Mouse (Mus musculus): ENCODE results near the gene Pde8a. TPM values are rescaled to one million over a fixed set of nuclear protein-coding genes. Genes with fewer than 3 reads are reported as not detected.
"Not testable (repeated sequence)": the region's sequence is repeated elsewhere in the genome, so short reads cannot be mapped to it uniquely, and the experiment has no call there.

Gene Pde8a
- polyA plus RNA-seq, 1 experiment from 2014 or later: 4.2 TPM

GRCm38 (mm10) chr7:81186036-81186435 is 27.4 kb upstream of the Pde8a start:
- H3K4me1 ChIP-seq; H3K9ac ChIP-seq; H3K4me3 ChIP-seq; H3K4me2 ChIP-seq (replicated peaks); H3K27me3 ChIP-seq; H3K9me3 ChIP-seq (replicated peaks); ATAC-seq (ENCODE audit: low FRiP score); H3K36me3 ChIP-seq; H3K27ac ChIP-seq: not testable (repeated sequence)

GRCm38 (mm10) chr7:81189180-81189579 is 24.2 kb upstream of the Pde8a start:
- WGBS: 79% methylated on average over 9 of the region's 9 CpGs
- Histone ChIP-seq H3K4me2 (replicated peaks) (no peak overlapping the region), H3K9ac (no peak overlapping the region), H3K36me3 (no peaks in the 10 kb centered on the region), H3K4me3 (no peak overlapping the region), H3K27ac (no peak overlapping the region), H3K9me3 (replicated peaks) (no peaks in the 10 kb centered on the region), H3K4me1 (no peaks in the 10 kb centered on the region), H3K27me3 (no peaks in the 10 kb centered on the region)
- ATAC-seq (ENCODE audit: low FRiP score): no peak

- Histone ChIP-seq H3K27ac (no peak overlapping the region), H3K4me3 (no peak overlapping the region), H3K9me3 (replicated peaks) (no peaks in the 10 kb centered on the region), H3K9ac (no peak overlapping the region), H3K4me1 (peaks cover 9% of the 10 kb centered on the region), H3K36me3 (no peaks in the 10 kb centered on the region), H3K4me2 (replicated peaks) (no peak overlapping the region), H3K27me3 (no peaks in the 10 kb centered on the region)
- no peak for ATAC-seq (ENCODE audit: low FRiP score)
- WGBS: 66% methylated on average over 4 of the region's 4 CpGs
Measured at GRCm38 (mm10) chr7:81195509-81195908, 17.9 kb upstream of the Pde8a start.

- H3K4me2 ChIP-seq (replicated peaks): no peak overlapping the region
- peaks cover 9% of the 10 kb centered on the region for H3K4me1 ChIP-seq
- no peaks in the 10 kb centered on the region for H3K9me3 ChIP-seq (replicated peaks)
- ATAC-seq (ENCODE audit: low FRiP score): no peak
- H3K27ac ChIP-seq: no peak overlapping the region
- no peak overlapping the region for H3K9ac ChIP-seq
- H3K27me3 ChIP-seq: no peaks in the 10 kb centered on the region
- H3K4me3 ChIP-seq: no peak overlapping the region
- WGBS: 76% methylated on average over 3 of the region's 3 CpGs
- no peaks in the 10 kb centered on the region for H3K36me3 ChIP-seq
Measured at GRCm38 (mm10) chr7:81196796-81197195, 16.6 kb upstream of the Pde8a start.

GRCm38 (mm10) chr7:81198538-81198937 is 14.9 kb upstream of the Pde8a start:
- Histone ChIP-seq H3K4me1 (peaks cover 14% of the 10 kb centered on the region), H3K36me3 (no peaks in the 10 kb centered on the region), H3K4me3 (no peak overlapping the region), H3K4me2 (replicated peaks) (no peak overlapping the region), H3K9me3 (replicated peaks) (no peaks in the 10 kb centered on the region), H3K9ac (no peak overlapping the region), H3K27me3 (no peaks in the 10 kb centered on the region), H3K27ac (no peak overlapping the region)
- no peak for ATAC-seq (ENCODE audit: low FRiP score)
- 36% methylated on average over 4 of the region's 4 CpGs for WGBS

GRCm38 (mm10) chr7:81199109-81199508 is 14.3 kb upstream of the Pde8a start:
- Histone ChIP-seq H3K27me3 (no peaks in the 10 kb centered on the region), H3K27ac (no peak overlapping the region), H3K4me1 (peaks cover 14% of the 10 kb centered on the region), H3K9ac (no peak overlapping the region), H3K4me3 (no peak overlapping the region), H3K36me3 (no peaks in the 10 kb centered on the region), H3K4me2 (replicated peaks) (no peak overlapping the region), H3K9me3 (replicated peaks) (no peaks in the 10 kb centered on the region)
- ATAC-seq (ENCODE audit: low FRiP score): no peak
- 61% methylated on average over 5 of the region's 5 CpGs for WGBS

- 61% methylated on average over 4 of the region's 4 CpGs for WGBS
- Histone ChIP-seq H3K27me3 (no peaks in the 10 kb centered on the region), H3K27ac (no peak overlapping the region), H3K4me2 (replicated peaks) (no peak overlapping the region), H3K9ac (no peak overlapping the region), H3K4me3 (no peak overlapping the region), H3K4me1 (peaks cover 14% of the 10 kb centered on the region), H3K9me3 (replicated peaks) (no peaks in the 10 kb centered on the region), H3K36me3 (no peaks in the 10 kb centered on the region)
- no peak for ATAC-seq (ENCODE audit: low FRiP score)
Measured at GRCm38 (mm10) chr7:81199757-81200156, 13.6 kb upstream of the Pde8a start.

- no peaks in the 10 kb centered on the region for H3K9me3 ChIP-seq (replicated peaks)
- no peaks in the 10 kb centered on the region for H3K27me3 ChIP-seq
- no peak overlapping the region for H3K9ac ChIP-seq
- H3K36me3 ChIP-seq: no peaks in the 10 kb centered on the region
- no peak for ATAC-seq (ENCODE audit: low FRiP score)
- 58% methylated on average over 5 of the region's 5 CpGs for WGBS
- no peak overlapping the region for H3K4me3 ChIP-seq
- H3K4me2 ChIP-seq (replicated peaks): no peak overlapping the region
- no peak overlapping the region for H3K27ac ChIP-seq
- peaks cover 14% of the 10 kb centered on the region for H3K4me1 ChIP-seq
Measured at GRCm38 (mm10) chr7:81202389-81202788, 11.0 kb upstream of the Pde8a start.

GRCm38 (mm10) chr7:81203576-81203975 is 9.8 kb upstream of the Pde8a start:
- not testable (repeated sequence) for H3K4me2 ChIP-seq (replicated peaks); H3K27ac ChIP-seq; H3K27me3 ChIP-seq; H3K36me3 ChIP-seq; H3K4me3 ChIP-seq; ATAC-seq (ENCODE audit: low FRiP score); H3K9ac ChIP-seq; H3K9me3 ChIP-seq (replicated peaks)
- H3K4me1 ChIP-seq: peaks cover 12% of the 10 kb centered on the region
- 91% methylated on average over 10 of the region's 10 CpGs for WGBS

- Histone ChIP-seq H3K9ac (no peak overlapping the region), H3K36me3 (no peaks in the 10 kb centered on the region), H3K4me1 (peaks cover 10% of the 10 kb centered on the region), H3K27me3 (peaks cover 41% of the 10 kb centered on the region), H3K27ac (no peak overlapping the region), H3K4me3 (no peak overlapping the region), H3K4me2 (replicated peaks) (no peak overlapping the region), H3K9me3 (replicated peaks) (no peaks in the 10 kb centered on the region)
- whole genome bisulfite sequencing: 17% methylated on average over 6 of the region's 6 CpGs
- no peak for ATAC-seq (ENCODE audit: low FRiP score)
Measured at GRCm38 (mm10) chr7:81208944-81209343, 4.5 kb upstream of the Pde8a start.

GRCm38 (mm10) chr7:81209979-81210685 is 3.3 kb upstream of the Pde8a start:
- peaks cover 52% of the 10 kb centered on the region for H3K27me3 ChIP-seq
- H3K4me1 ChIP-seq: peaks cover 14% of the 10 kb centered on the region
- no peaks in the 10 kb centered on the region for H3K36me3 ChIP-seq
- H3K9ac ChIP-seq: no peak overlapping the region
- no peak overlapping the region for H3K4me2 ChIP-seq (replicated peaks)
- WGBS: 51% methylated on average over 12 of the region's 12 CpGs
- no peaks in the 10 kb centered on the region for H3K9me3 ChIP-seq (replicated peaks)
- ATAC-seq (ENCODE audit: low FRiP score): no peak
- H3K4me3 ChIP-seq: no peak overlapping the region
- no peak overlapping the region for H3K27ac ChIP-seq

GRCm38 (mm10) chr7:81211760-81212159 is 1.6 kb upstream of the Pde8a start:
- Histone ChIP-seq H3K27me3 (peaks cover 68% of the 10 kb centered on the region), H3K9ac (no peak overlapping the region), H3K27ac (no peak overlapping the region), H3K9me3 (replicated peaks) (no peaks in the 10 kb centered on the region), H3K4me2 (replicated peaks) (peak overlapping the region; percentile 68), H3K4me3 (no peak overlapping the region; the same call in 1 of the 2 replicates), H3K36me3 (no peaks in the 10 kb centered on the region), H3K4me1 (peaks cover 14% of the 10 kb centered on the region)
- no peak for ATAC-seq (ENCODE audit: low FRiP score)
- WGBS: under 1% methylated on average over 8 of the region's 8 CpGs

GRCm38 (mm10) chr7:81212261-81212681 is 1.1 kb upstream of the Pde8a start:
- H3K36me3 ChIP-seq: no peaks in the 10 kb centered on the region
- H3K9ac ChIP-seq: peak overlapping the region; percentile 49
- peak overlapping the region; percentile 44 for H3K4me3 ChIP-seq
- H3K4me1 ChIP-seq: peaks cover 14% of the 10 kb centered on the region
- peak overlapping the region; percentile 68 for H3K4me2 ChIP-seq (replicated peaks)
- H3K9me3 ChIP-seq (replicated peaks): no peaks in the 10 kb centered on the region
- H3K27ac ChIP-seq: peak overlapping the region; percentile 63; the same call in 1 of the 2 replicates
- H3K27me3 ChIP-seq: peaks cover 68% of the 10 kb centered on the region
- WGBS: 2% methylated on average over 22 of the region's 22 CpGs
- ATAC-seq (ENCODE audit: low FRiP score): peak; percentile 63

Measured in hindbrain, embryonic 12.5 days (tissue).